Mouse (Mus musculus) E14TG2a.4 (cell line): ENCODE measurements around the gene Gpat3.

Experiments used
- H3K27me3 ChIP-seq: 2 replicates; pipeline ENCODE4 v1.6.1; 2014; ENCODE audit warnings: low read length, control low read depth; ENCODE audit not compliant: insufficient read depth
- H3K36me3 ChIP-seq: 2 replicates; pipeline ENCODE4 v1.6.1; 2014; ENCODE audit warnings: low read length, control low read depth; ENCODE audit not compliant: insufficient read depth
- H3K4me1 ChIP-seq: replicated peaks from 2 replicates; pipeline ENCODE4 v1.6.1; 2014; ENCODE audit warnings: low read depth, low read length, control low read depth
- H3K4me3 ChIP-seq: replicated peaks from 2 replicates; pipeline ENCODE4 v1.5.1; 2014; ENCODE audit warnings: mild to moderate bottlenecking, low read length
- H3K9me3 ChIP-seq: 2 replicates; pipeline ENCODE4 v1.6.1; 2014; ENCODE audit warnings: low read length, control low read depth
- CTCF ChIP-seq: conservative IDR thresholded peaks from 2 replicates; pipeline ENCODE4 v1.5.1; 2014; ENCODE audit warnings: low read length
- NANOG ChIP-seq: IDR thresholded peaks from 2 replicates; pipeline ENCODE4 v1.6.1; 2014; ENCODE audit warnings: borderline replicate concordance, low read length, mixed read lengths
- POU5F1 ChIP-seq: IDR thresholded peaks from 2 replicates; pipeline ENCODE4 v1.6.1; 2014; ENCODE audit warnings: low read length, borderline replicate concordance

The Gpat3 gene

GRCm38 (mm10) chr5:100846599-100846920 lies 1.0 kb downstream of the Gpat3 start:
- Histone ChIP-seq H3K4me1 (peaks cover 16% of the 10 kb centered on the region), H3K4me3 (peak overlapping the region; percentile 82), H3K9me3 (peaks cover 10% of the 10 kb centered on the region), H3K27me3 (peaks cover 51% of the 10 kb centered on the region), H3K36me3 (no peaks in the 10 kb centered on the region)
- TF ChIP-seq POU5F1 (no peak), NANOG (no peak), CTCF (no peak)

- H3K4me1 ChIP-seq = peaks cover 16% of the 10 kb centered on the region
- peaks cover 51% of the 10 kb centered on the region for H3K27me3 ChIP-seq
- TF ChIP-seq CTCF (no peak), POU5F1 (no peak), NANOG (no peak)
- no peak overlapping the region for H3K4me3 ChIP-seq
- no peaks in the 10 kb centered on the region for H3K36me3 ChIP-seq
- peaks cover 4% of the 10 kb centered on the region for H3K9me3 ChIP-seq
These were observed 1.6 kb downstream of the Gpat3 start for GRCm38 (mm10) chr5:100847143-100847542.

GRCm38 (mm10) chr5:100853963-100854362 lies 8.4 kb downstream of the Gpat3 start:
- no peaks in the 10 kb centered on the region for H3K4me1 ChIP-seq
- H3K27me3 ChIP-seq = no peaks in the 10 kb centered on the region

GRCm38 (mm10) chr5:100856552-100856951 lies 11.0 kb downstream of the Gpat3 start:
- no peaks in the 10 kb centered on the region for H3K27me3 ChIP-seq
- no peak overlapping the region for H3K4me3 ChIP-seq
- H3K9me3 ChIP-seq = no peaks in the 10 kb centered on the region
- no peak for TF ChIP-seq POU5F1
- peaks cover 8% of the 10 kb centered on the region for H3K4me1 ChIP-seq
- H3K36me3 ChIP-seq = no peaks in the 10 kb centered on the region

More at GRCm38 (mm10) chr5:100853963-100854362, 8.4 kb downstream of the Gpat3 start:
- Histone ChIP-seq H3K4me3 (no peak overlapping the region), H3K9me3 (no peaks in the 10 kb centered on the region), H3K36me3 (no peaks in the 10 kb centered on the region)
- TF ChIP-seq CTCF (no peak), NANOG (no peak), POU5F1 (no peak)

GRCm38 (mm10) chr5:100860417-100861053 lies 15.0 kb downstream of the Gpat3 start:
- H3K9me3 ChIP-seq = no peaks in the 10 kb centered on the region
- no peaks in the 10 kb centered on the region for H3K27me3 ChIP-seq
- no peaks in the 10 kb centered on the region for H3K36me3 ChIP-seq
- peaks cover 36% of the 10 kb centered on the region for H3K4me1 ChIP-seq
- no peak for TF ChIP-seq NANOG
- no peak for TF ChIP-seq POU5F1
- TF ChIP-seq CTCF = no peak
- H3K4me3 ChIP-seq = no peak overlapping the region

- no peaks in the 10 kb centered on the region for H3K27me3 ChIP-seq
- H3K9me3 ChIP-seq = no peaks in the 10 kb centered on the region
- TF ChIP-seq CTCF (no peak), POU5F1 (no peak), NANOG (no peak)
- no peaks in the 10 kb centered on the region for H3K36me3 ChIP-seq
- H3K4me1 ChIP-seq = peaks cover 36% of the 10 kb centered on the region
- no peak overlapping the region for H3K4me3 ChIP-seq
These were observed 15.6 kb downstream of the Gpat3 start for GRCm38 (mm10) chr5:100861140-100861539.

GRCm38 (mm10) chr5:100861811-100862210 lies 16.3 kb downstream of the Gpat3 start:
- TF ChIP-seq NANOG = no peak
- no peak for TF ChIP-seq CTCF
- TF ChIP-seq POU5F1 = no peak
- Histone ChIP-seq H3K36me3 (no peaks in the 10 kb centered on the region), H3K27me3 (no peaks in the 10 kb centered on the region)

GRCm38 (mm10) chr5:100863091-100863490 lies 17.6 kb downstream of the Gpat3 start:
- Histone ChIP-seq H3K9me3 (no peaks in the 10 kb centered on the region), H3K4me1 (peaks cover 36% of the 10 kb centered on the region), H3K27me3 (no peaks in the 10 kb centered on the region), H3K36me3 (no peaks in the 10 kb centered on the region), H3K4me3 (no peak overlapping the region)
- no peak for TF ChIP-seq CTCF
- no peak for TF ChIP-seq POU5F1
- TF ChIP-seq NANOG = no peak

More at GRCm38 (mm10) chr5:100861811-100862210, 16.3 kb downstream of the Gpat3 start:
- peaks cover 36% of the 10 kb centered on the region for H3K4me1 ChIP-seq
- no peaks in the 10 kb centered on the region for H3K9me3 ChIP-seq
- no peak overlapping the region for H3K4me3 ChIP-seq

- H3K9me3 ChIP-seq = no peaks in the 10 kb centered on the region
- no peak overlapping the region for H3K4me3 ChIP-seq
- no peaks in the 10 kb centered on the region for H3K27me3 ChIP-seq
- no peaks in the 10 kb centered on the region for H3K36me3 ChIP-seq
- H3K4me1 ChIP-seq = peaks cover 36% of the 10 kb centered on the region
- TF ChIP-seq CTCF (no peak), POU5F1 (no peak), NANOG (no peak)
These were observed 18.9 kb downstream of the Gpat3 start for GRCm38 (mm10) chr5:100864438-100864837.
